Mouse (Mus musculus) forebrain, embryonic 16.5 days (tissue): ENCODE measurements around the gene Rbm45. TPM values are rescaled to one million over a fixed set of nuclear protein-coding genes. Genes with fewer than 3 reads are reported as not detected.
A peak's percentile ranks its signal among the peaks of the same experiment; 100 is the strongest.

ENCODE experiments used
- ATAC-seq: fragments of 200-750 bp; cut with Nextera tagmentation; 2 replicates; pipeline ENCODE4 v1.8.0; 2017; ENCODE audit warnings: mild to moderate bottlenecking, moderate library complexity
- H3K27ac ChIP-seq: fragments of 300-500 bp; sonication (generic); 2 replicates; pipeline ENCODE4 v1.5.1; 2014; ENCODE audit warnings: low read length, control low read depth
- H3K27me3 ChIP-seq: fragments of 300-500 bp; sonication (generic); replicated peaks from 2 replicates; pipeline ENCODE4 v1.6.1; 2014; ENCODE audit warnings: low read length; ENCODE audit not compliant: control insufficient read depth, insufficient read depth
- H3K36me3 ChIP-seq: fragments of 300-500 bp; sonication (generic); 2 replicates; pipeline ENCODE4 v1.6.1; 2014; ENCODE audit not compliant: control insufficient read depth, insufficient read depth
- H3K4me1 ChIP-seq: fragments of 300-500 bp; sonication (generic); replicated peaks from 2 replicates; pipeline ENCODE4 v1.6.1; 2014; ENCODE audit warnings: low read length; ENCODE audit not compliant: control insufficient read depth, insufficient read depth
- H3K4me2 ChIP-seq: fragments of 300-500 bp; sonication (generic); 2 replicates; pipeline ENCODE4 v1.6.1; 2014; ENCODE audit warnings: mild to moderate bottlenecking, low read length, control low read depth
- H3K4me3 ChIP-seq: fragments of 300-500 bp; sonication (generic); replicated peaks from 2 replicates; pipeline ENCODE4 v1.5.1; 2014; ENCODE audit warnings: mild to moderate bottlenecking, low read length, control low read depth
- H3K9ac ChIP-seq: fragments of 300-500 bp; sonication (generic); replicated peaks from 2 replicates; pipeline ENCODE4 v1.6.1; 2014; ENCODE audit warnings: low read depth, low read length, control low read depth
- H3K9me3 ChIP-seq: fragments of 300-500 bp; sonication (generic); 2 replicates; pipeline ENCODE4 v1.6.1; 2016; ENCODE audit warnings: low read length; ENCODE audit not compliant: control insufficient read depth
- WGBS: fragments of 180-500 bp; shearing (Covaris S2); extraction: QIAGEN DNeasy Blood & Tissue Kit; methylation state at CpG from one replicate; pipeline ENCODE4 v1.1.7; 2014; 5-methylcytosine and 5-hydroxymethylcytosine counted together
- polyA plus RNA-seq: library from polyadenylated mRNA; unstranded; fragments of >200 nt; fragmentation: Nextera tagmentation; extraction: Ambion mirVana; gene quantifications from 2 replicates; pipeline ENCODE4 v1.2.1, GENCODE M21; 2015

Rbm45 gene
- polyA plus RNA-seq, 1 experiment from 2014 or later = 19.2 TPM

- no peak for ATAC-seq
- no peak overlapping the region for H3K4me3 ChIP-seq
- WGBS = 94% methylated on average over 4 of the region's 4 CpGs
- H3K36me3 ChIP-seq = peaks cover 8% of the 10 kb centered on the region
- H3K27me3 ChIP-seq = no peaks in the 10 kb centered on the region
- no peak overlapping the region for H3K27ac ChIP-seq
- H3K9me3 ChIP-seq = no peaks in the 10 kb centered on the region
- no peak overlapping the region for H3K9ac ChIP-seq
- H3K4me2 ChIP-seq = no peak overlapping the region
- H3K4me1 ChIP-seq = peaks cover 8% of the 10 kb centered on the region
Observed at GRCm38 (mm10) chr2:76372244-76372643, 2.5 kb downstream of the Rbm45 start.

GRCm38 (mm10) chr2:76374544-76375206 is 4.9 kb downstream of the Rbm45 start:
- no peak for ATAC-seq
- Histone ChIP-seq H3K4me1 (peaks cover 8% of the 10 kb centered on the region), H3K27me3 (no peaks in the 10 kb centered on the region), H3K4me2 (no peak overlapping the region), H3K9ac (no peak overlapping the region), H3K4me3 (no peak overlapping the region), H3K36me3 (peaks cover 21% of the 10 kb centered on the region), H3K9me3 (no peaks in the 10 kb centered on the region), H3K27ac (no peak overlapping the region)
- 93% methylated on average over 6 of the region's 6 CpGs for WGBS

DNA sequence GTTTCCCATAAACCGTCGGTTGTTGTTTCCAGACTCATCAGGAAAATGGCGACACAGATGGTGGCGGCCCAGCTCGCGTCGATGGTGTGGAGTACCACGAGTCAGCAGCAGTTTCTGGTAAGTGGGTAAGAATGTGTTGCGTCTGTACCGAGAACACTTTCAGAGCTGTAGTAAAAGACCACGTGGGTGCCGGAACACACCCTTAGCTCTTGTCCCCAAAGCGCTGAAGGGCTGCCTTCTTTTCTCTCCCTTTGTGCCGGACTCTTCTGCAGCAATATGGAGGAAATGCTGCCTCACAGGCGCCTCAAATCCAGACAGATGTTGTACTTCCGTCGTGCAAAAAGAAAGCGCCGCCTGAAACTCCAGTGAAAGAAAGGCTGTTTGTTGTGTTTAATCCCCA is 8.9 kb downstream of the Rbm45 start:
- H3K36me3 ChIP-seq = peaks cover 31% of the 10 kb centered on the region
- no peak overlapping the region for H3K9ac ChIP-seq
- H3K4me2 ChIP-seq = no peak overlapping the region
- H3K4me3 ChIP-seq = no peak overlapping the region
- H3K27me3 ChIP-seq = no peaks in the 10 kb centered on the region
- H3K9me3 ChIP-seq = no peaks in the 10 kb centered on the region
- no peak overlapping the region for H3K27ac ChIP-seq
- ATAC-seq = no peak
- H3K4me1 ChIP-seq = no peaks in the 10 kb centered on the region
- WGBS = 96% methylated on average over 19 of the region's 19 CpGs

DNA sequence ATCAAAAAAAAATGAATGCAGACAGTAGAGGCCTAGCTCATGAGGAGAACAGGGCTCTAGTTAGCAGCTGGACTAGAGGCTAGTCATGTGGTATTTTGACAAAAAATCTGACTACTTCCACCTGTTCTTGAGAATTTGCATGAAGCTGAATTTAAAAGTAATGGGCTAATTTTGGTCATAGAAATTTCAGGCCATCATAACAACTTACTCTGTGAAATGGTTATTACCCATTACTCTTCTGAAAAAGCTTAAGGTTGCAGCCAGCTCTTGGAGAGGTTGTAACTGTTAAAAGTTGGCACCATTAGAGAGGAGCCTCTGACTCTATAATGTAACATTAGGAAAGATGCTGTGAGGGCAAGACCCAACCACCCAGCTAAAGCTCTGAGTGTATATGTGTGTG is 16.7 kb downstream of the Rbm45 start:
- no peak for ATAC-seq

GRCm38 (mm10) chr2:76400178-76400577 is 30.4 kb downstream of the Rbm45 start:
- 0 out of 2 replicates have a peak, but pooled peaks cover 9% of the 10 kb centered on the region for H3K27me3 ChIP-seq
- H3K9ac ChIP-seq = no peak overlapping the region
- no peaks in the 10 kb centered on the region for H3K36me3 ChIP-seq
- ATAC-seq = no peak
- H3K4me2 ChIP-seq = no peak overlapping the region
- peaks cover 2% of the 10 kb centered on the region for H3K4me1 ChIP-seq
- H3K9me3 ChIP-seq = no peaks in the 10 kb centered on the region
- no peak overlapping the region for H3K27ac ChIP-seq
- H3K4me3 ChIP-seq = no peak overlapping the region

More for the DNA sequence above, 16.7 kb downstream of the Rbm45 start:
- Histone ChIP-seq H3K9ac (no peak overlapping the region), H3K4me1 (no peaks in the 10 kb centered on the region), H3K4me3 (no peak overlapping the region), H3K4me2 (no peak overlapping the region), H3K36me3 (peaks cover 10% of the 10 kb centered on the region), H3K27me3 (no peaks in the 10 kb centered on the region), H3K27ac (no peak overlapping the region), H3K9me3 (no peaks in the 10 kb centered on the region)

DNA sequence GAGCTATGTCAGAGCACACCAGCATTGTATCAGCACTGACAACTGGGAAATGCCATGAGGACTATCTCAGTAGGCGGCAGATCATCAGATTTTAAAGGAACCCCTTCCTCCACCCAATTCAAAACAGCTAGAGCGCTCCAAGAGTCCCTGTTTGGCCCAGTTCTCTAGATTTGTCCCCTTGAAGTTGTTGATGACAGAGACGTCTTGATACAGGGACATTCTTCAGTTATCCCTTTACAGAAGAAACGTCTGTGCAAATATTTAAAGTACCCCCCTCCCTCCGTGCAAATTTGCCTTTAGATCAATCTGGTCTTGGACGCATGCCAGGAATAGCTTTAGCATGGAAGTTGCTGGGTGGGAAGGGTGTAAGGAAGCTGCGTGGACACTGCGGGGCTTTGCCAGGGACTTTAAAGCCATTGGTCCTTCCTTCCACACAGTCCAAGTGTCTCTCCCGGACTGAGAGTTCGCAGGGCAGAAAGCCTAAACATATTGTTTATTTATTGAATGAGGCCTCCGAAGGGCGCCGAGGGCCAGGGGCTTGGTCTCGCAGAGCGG is 35.9 kb downstream of the Rbm45 start:
- peaks cover 7% of the 10 kb centered on the region for H3K4me1 ChIP-seq
- H3K4me2 ChIP-seq = peak overlapping the region; percentile 66
- peak; percentile 46 for ATAC-seq
- under 1% methylated on average over 15 of the region's 15 CpGs for WGBS
- peak overlapping the region; percentile 97 for H3K9ac ChIP-seq
- peak overlapping the region; percentile 43; the same call in 1 of the 2 replicates for H3K27ac ChIP-seq
- peak overlapping the region; percentile 99 for H3K4me3 ChIP-seq
- 0 out of 2 replicates have a peak, but pooled peaks cover 9% of the 10 kb centered on the region for H3K27me3 ChIP-seq
- no peaks in the 10 kb centered on the region for H3K36me3 ChIP-seq
- H3K9me3 ChIP-seq = no peaks in the 10 kb centered on the region

GRCm38 (mm10) chr2:76406151-76406936 is 36.6 kb downstream of the Rbm45 start, which contains the start of gene Osbpl6:
TSS of gene Osbpl6 (plus strand) at chr2:76406508.
- Histone ChIP-seq H3K9ac (peak within 1 kb of the TSS; percentile 97), H3K4me1 (peaks cover 7% of the 10 kb centered on the region), H3K4me2 (peak within 1 kb of the TSS; percentile 66), H3K27ac (peak within 1 kb of the TSS; percentile 81), H3K4me3 (peak within 1 kb of the TSS; percentile 99), H3K9me3 (no peaks in the 10 kb centered on the region), H3K36me3 (no peaks in the 10 kb centered on the region), H3K27me3 (0 out of 2 replicates have a peak, but pooled peaks cover 9% of the 10 kb centered on the region)
- ATAC-seq = peak; percentile 95
- WGBS = under 1% methylated on average over 76 of the region's 89 CpGs

DNA sequence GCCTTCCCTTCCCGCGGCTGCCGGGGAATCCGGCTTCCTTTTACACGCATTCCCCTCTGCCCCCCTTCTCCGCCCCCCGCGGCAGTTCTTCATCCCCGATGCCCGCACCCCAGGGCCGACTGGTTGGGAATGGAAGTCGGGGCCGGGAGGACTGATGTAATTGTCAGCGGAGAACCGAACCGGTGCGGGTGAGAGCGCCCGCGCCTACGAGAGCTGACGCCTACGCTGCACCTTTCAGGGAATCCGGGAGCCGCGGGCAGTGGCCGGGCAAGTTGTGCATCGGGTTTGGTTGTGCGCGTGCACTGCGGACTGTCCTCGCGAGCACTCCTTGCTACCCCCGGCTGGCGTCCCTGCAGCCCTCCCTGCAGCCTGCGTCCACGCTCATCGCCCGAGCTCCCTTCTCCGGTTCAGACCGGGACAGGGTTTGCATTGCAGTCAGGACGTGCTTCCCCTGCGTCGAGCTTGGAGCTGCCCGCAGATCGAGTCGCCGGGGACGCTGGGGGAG is 37.2 kb downstream of the Rbm45 start:
- peak overlapping the region; percentile 97 for H3K9ac ChIP-seq
- H3K27ac ChIP-seq = peak overlapping the region; percentile 81
- H3K4me1 ChIP-seq = peaks cover 7% of the 10 kb centered on the region
- peak; percentile 56 for ATAC-seq
- H3K36me3 ChIP-seq = no peaks in the 10 kb centered on the region
- WGBS = under 1% methylated on average over 48 of the region's 49 CpGs
- H3K27me3 ChIP-seq = 0 out of 2 replicates have a peak, but pooled peaks cover 9% of the 10 kb centered on the region
- H3K4me2 ChIP-seq = peak overlapping the region; percentile 66
- peak overlapping the region; percentile 99 for H3K4me3 ChIP-seq
- H3K9me3 ChIP-seq = no peaks in the 10 kb centered on the region

- Histone ChIP-seq H3K4me3 (no peak overlapping the region), H3K9me3 (no peaks in the 10 kb centered on the region), H3K27ac (no peak overlapping the region), H3K4me1 (peaks cover 7% of the 10 kb centered on the region), H3K27me3 (0 out of 2 replicates have a peak, but pooled peaks cover 4% of the 10 kb centered on the region), H3K4me2 (no peak overlapping the region), H3K9ac (no peak overlapping the region), H3K36me3 (no peaks in the 10 kb centered on the region)
- no peak for ATAC-seq
- 88% methylated on average over 1 of the region's 1 CpGs for WGBS
Observed at GRCm38 (mm10) chr2:76409526-76409925, 39.7 kb downstream of the Rbm45 start.
